Mouse (Mus musculus) CH12.LX (cell line): ENCODE measurements around the gene Krt8. TPM values are rescaled to one million over a fixed set of nuclear protein-coding genes. Genes with fewer than 3 reads are reported as not detected.
A peak's percentile ranks its signal among the peaks of the same experiment; 100 is the strongest.

Experiments
- DNase-seq: peaks from one replicate; pipeline ENCODE4 v3.0.0-alpha.2; 2013; ENCODE audit errors: extremely low read depth
- H3K27ac ChIP-seq: 2 replicates; pipeline ENCODE4 v1.5.1; 2012; ENCODE audit warnings: low read depth, mild to moderate bottlenecking, control low read depth, moderate library complexity; ENCODE audit not compliant: insufficient read depth
- H3K27me3 ChIP-seq: replicated peaks from 2 replicates; pipeline ENCODE3; 2012; ENCODE audit warnings: inconsistent platforms
- H3K36me3 ChIP-seq, 2 experiments: replicated peaks in 1 of 2; 2 replicates each; pipeline versions ENCODE3 to v1.6.1; 2012; ENCODE audit warnings: inconsistent platforms in 1 of 2, low read length in 1 of 2, mild to moderate bottlenecking in 1 of 2, mixed read lengths in 1 of 2, moderate library complexity in 1 of 2; ENCODE audit not compliant: control insufficient read depth in 1 of 2, insufficient read depth in 1 of 2
- H3K4me1 ChIP-seq, 2 experiments: 2 replicates each; pipeline ENCODE4 v1.6.1; 2012; ENCODE audit warnings: inconsistent platforms in 1 of 2, moderate library complexity in 1 of 2; ENCODE audit not compliant: insufficient read depth in 2 of 2, control insufficient read depth in 1 of 2
- H3K4me2 ChIP-seq: 2 replicates; pipeline ENCODE4 v1.6.1; 2012; ENCODE audit warnings: low read depth, mild to moderate bottlenecking, control low read depth; ENCODE audit not compliant: poor library complexity, insufficient read depth, severe bottlenecking
- H3K4me3 ChIP-seq, 3 experiments: fragments of 150-350 bp in 1 of 3; sonication (generic) in 1 of 3; replicated peaks in 1 of 3; 2 replicates each; pipeline versions ENCODE3 to v1.5.1; 2011 to 2012; ENCODE audit warnings: low read depth in 2 of 3, low read length in 2 of 3, mild to moderate bottlenecking in 2 of 3, moderate library complexity in 2 of 3, control low read depth in 1 of 3, improper control_type of control experiment in 1 of 3, inconsistent platforms in 1 of 3, mixed read lengths in 1 of 3; ENCODE audit not compliant: poor library complexity in 1 of 3
- H3K79me2 ChIP-seq: replicated peaks from 2 replicates; pipeline ENCODE4 v1.6.1; 2012; ENCODE audit warnings: mild to moderate bottlenecking, moderate library complexity; ENCODE audit not compliant: control insufficient read depth, poor library complexity, insufficient read depth, severe bottlenecking; ENCODE audit errors: extremely low read depth
- H3K9ac ChIP-seq: 2 replicates; pipeline ENCODE4 v1.6.1; 2012; ENCODE audit warnings: low read depth, mild to moderate bottlenecking, control low read depth, moderate library complexity; ENCODE audit not compliant: insufficient read depth
- H3K9me3 ChIP-seq: replicated peaks from 2 replicates; pipeline ENCODE3; 2012; ENCODE audit warnings: low read length, inconsistent platforms, mixed read lengths
- CHD1 ChIP-seq: IDR thresholded peaks from 2 replicates; pipeline ENCODE4 v1.6.1; 2012; ENCODE audit warnings: low read depth, low read length, improper control_type of control experiment, inconsistent platforms
- CHD2 ChIP-seq: IDR thresholded peaks from 2 replicates; pipeline ENCODE4 v1.6.1; 2011; ENCODE audit warnings: low read length, improper control_type of control experiment
- CTCF ChIP-seq, 2 experiments: IDR thresholded peaks in 1 of 2; conservative IDR thresholded peaks in 1 of 2; 2 replicates each; pipeline ENCODE4 v1.5.1; 2011 to 2012; ENCODE audit warnings: low read depth in 2 of 2, low read length in 2 of 2, improper control_type of control experiment in 1 of 2, inconsistent platforms in 1 of 2, mild to moderate bottlenecking in 1 of 2, moderate library complexity in 1 of 2
- E2F4 ChIP-seq: IDR thresholded peaks from 2 replicates; pipeline ENCODE4 v1.6.1; 2011; ENCODE audit warnings: low read depth, low read length, improper control_type of control experiment; ENCODE audit not compliant: insufficient replicate concordance
- ELF1 ChIP-seq: IDR thresholded peaks from 2 replicates; pipeline ENCODE4 v1.6.1; 2014; ENCODE audit warnings: low read depth, mild to moderate bottlenecking, inconsistent platforms, low read length, improper control_type of control experiment
- EP300 ChIP-seq: IDR thresholded peaks from 2 replicates; pipeline ENCODE4 v1.6.1; 2011; ENCODE audit warnings: low read length, improper control_type of control experiment
- ETS1 ChIP-seq: conservative IDR thresholded peaks from 2 replicates; pipeline ENCODE4 v1.6.1; 2012; ENCODE audit warnings: low read depth, mild to moderate bottlenecking, inconsistent platforms, low read length, improper control_type of control experiment, moderate library complexity
- GABPA ChIP-seq: IDR thresholded peaks from 2 replicates; pipeline ENCODE4 v1.6.1; 2012; ENCODE audit warnings: low read depth, low read length, improper control_type of control experiment, inconsistent platforms; ENCODE audit not compliant: insufficient replicate concordance
- IRF4 ChIP-seq: IDR thresholded peaks from 2 replicates; pipeline ENCODE4 v1.6.1; 2014; ENCODE audit warnings: low read depth, mild to moderate bottlenecking, inconsistent platforms, low read length, improper control_type of control experiment
- JUN ChIP-seq: IDR thresholded peaks from 2 replicates; pipeline ENCODE4 v1.6.1; 2011; ENCODE audit warnings: low read depth, mild to moderate bottlenecking, low read length, improper control_type of control experiment, moderate library complexity; ENCODE audit not compliant: insufficient read depth
- KAT2A ChIP-seq: IDR thresholded peaks from 2 replicates; pipeline ENCODE4 v1.6.1; 2012; ENCODE audit warnings: low read length, improper control_type of control experiment, inconsistent platforms; ENCODE audit not compliant: insufficient replicate concordance
- MAFK ChIP-seq: IDR thresholded peaks from 2 replicates; pipeline ENCODE4 v1.6.1; 2011; ENCODE audit warnings: low read length, improper control_type of control experiment; ENCODE audit not compliant: insufficient replicate concordance
- MAX ChIP-seq: IDR thresholded peaks from 2 replicates; pipeline ENCODE4 v1.6.1; 2011; ENCODE audit warnings: low read length, improper control_type of control experiment
- MAZ ChIP-seq: IDR thresholded peaks from 2 replicates; pipeline ENCODE4 v1.6.1; 2012; ENCODE audit warnings: low read depth, mild to moderate bottlenecking, inconsistent platforms, low read length, improper control_type of control experiment, moderate library complexity
- MXI1 ChIP-seq: IDR thresholded peaks from 2 replicates; pipeline ENCODE4 v1.6.1; 2011; ENCODE audit warnings: mild to moderate bottlenecking, low read depth, low read length, improper control_type of control experiment
- MYC ChIP-seq: IDR thresholded peaks from 2 replicates; pipeline ENCODE4 v1.6.1; 2011; ENCODE audit warnings: low read depth, mild to moderate bottlenecking, improper control_type of control experiment, low read length
- NELFE ChIP-seq: IDR thresholded peaks from 2 replicates; pipeline ENCODE4 v1.6.1; 2011; ENCODE audit warnings: low read depth, low read length, improper control_type of control experiment
- NRF1 ChIP-seq: IDR thresholded peaks from 2 replicates; pipeline ENCODE4 v1.6.1; 2014; ENCODE audit warnings: low read depth, mild to moderate bottlenecking, inconsistent platforms, low read length, improper control_type of control experiment, moderate library complexity
- PAX5 ChIP-seq: IDR thresholded peaks from 2 replicates; pipeline ENCODE4 v1.6.1; 2012; ENCODE audit warnings: low read length, inconsistent platforms, mixed read lengths
- POLR2AphosphoS2 ChIP-seq: IDR thresholded peaks from 2 replicates; pipeline ENCODE4 v1.6.1; 2011; ENCODE audit warnings: low read depth, low read length, improper control_type of control experiment
- RCOR1 ChIP-seq: conservative IDR thresholded peaks from 2 replicates; pipeline ENCODE4 v1.6.1; 2012; ENCODE audit warnings: low read depth, mild to moderate bottlenecking, inconsistent platforms, low read length, improper control_type of control experiment
- SIN3A ChIP-seq: IDR thresholded peaks from 2 replicates; pipeline ENCODE4 v1.6.1; 2012; ENCODE audit warnings: low read length, improper control_type of control experiment, inconsistent platforms
- TCF12 ChIP-seq: IDR thresholded peaks from 2 replicates; pipeline ENCODE4 v1.6.1; 2014; ENCODE audit warnings: low read depth, mild to moderate bottlenecking, inconsistent platforms, low read length, improper control_type of control experiment
- UBTF ChIP-seq: IDR thresholded peaks from 2 replicates; pipeline ENCODE4 v1.6.1; 2012; ENCODE audit warnings: low read depth, mild to moderate bottlenecking, inconsistent platforms, low read length, improper control_type of control experiment, moderate library complexity
- USF1 ChIP-seq: IDR thresholded peaks from 2 replicates; pipeline ENCODE4 v1.6.1; 2014; ENCODE audit warnings: low read depth, mild to moderate bottlenecking, inconsistent platforms, low read length, improper control_type of control experiment
- ZC3H11A ChIP-seq: IDR thresholded peaks from 2 replicates; pipeline ENCODE4 v1.6.1; 2012; ENCODE audit warnings: low read depth, mild to moderate bottlenecking, inconsistent platforms, low read length, improper control_type of control experiment
- ZKSCAN1 ChIP-seq: IDR thresholded peaks from 2 replicates; pipeline ENCODE4 v1.6.1; 2012; ENCODE audit warnings: low read depth, inconsistent platforms, low read length, improper control_type of control experiment, borderline replicate concordance
- ZMIZ1 ChIP-seq: IDR thresholded peaks from 2 replicates; pipeline ENCODE4 v1.6.1; 2012; ENCODE audit warnings: low read depth, mild to moderate bottlenecking, inconsistent platforms, low read length, improper control_type of control experiment
- dilution Hi-C: fragments of 300-500 bp; cut with MboI; formaldehyde crosslinking; loops from 2 replicates; pipeline ENCODE4 v1.14.3; 2020; ENCODE audit warnings: low sequenced_read_pairs; ENCODE audit not compliant: extremely low pct_unique_long_range_greater_than_20kb, extremely low pct_ligation_motif_present
- in situ Hi-C: fragments of 300-500 bp; cut with MboI; formaldehyde crosslinking; loops from 3 replicates; pipeline ENCODE4 v1.14.3; 2019; ENCODE audit warnings: low sequenced_read_pairs, low pct_ligation_motif_present, low pct_unique_long_range_greater_than_20kb, mixed read lengths
- polyA plus RNA-seq: library from polyadenylated mRNA; unstranded; fragments of >175 nt; gene quantifications from 2 replicates; pipeline ENCODE4 v1.2.1, GENCODE M21; 2012; ENCODE audit warnings: low read depth; ENCODE audit not compliant: insufficient read length
- total RNA-seq, 2 experiments: library from RNA; depleted of rRNA; stranded (reverse); fragments of 300-350 nt in 1 of 2; fragments of >200 nt in 1 of 2; gene quantifications; 2 replicates each; pipeline ENCODE4 v1.2.3; 2012 to 2014

Gene Krt8
- total and polyA plus RNA-seq, 3 experiments, result not detected

GRCm38 (mm10) chr15:101974083-101974845 is 30.0 kb downstream of the Krt8 start:
- H3K9ac ChIP-seq, result no peak overlapping the region
- H3K27ac ChIP-seq, result no peak overlapping the region
- H3K4me3 ChIP-seq, result no peak overlapping the region
- no peaks in the 10 kb centered on the region for H3K36me3 ChIP-seq
- DNase-seq, result no peak
- in situ Hi-C loops, result loop anchor here (10.0 kb wide), 2 partner anchors 129 to 449 kb away; no protein-coding TSS in a partner anchor
- TF ChIP-seq IRF4 (no peak), ZKSCAN1 (no peak), GABPA (no peak), ELF1 (no peak), POLR2AphosphoS2 (no peak), CHD1 (no peak), PAX5 (no peak), TCF12 (no peak), MAX (no peak), NELFE (no peak), RCOR1 (no peak), ETS1 (no peak), SIN3A (no peak), NRF1 (no peak), MAFK (no peak)
- peak overlapping the region; percentile 70; the same call in 1 of the 2 replicates for H3K4me2 ChIP-seq
- no peaks in the 10 kb centered on the region for H3K9me3 ChIP-seq
- H3K27me3 ChIP-seq, result peaks cover 89% of the 10 kb centered on the region
- H3K4me1 ChIP-seq, result peaks cover 5 to 24% of the 10 kb centered on the region in 2 experiments; a peak in 3 of 4 replicates
- H3K79me2 ChIP-seq, result no peaks in the 10 kb centered on the region
- dilution Hi-C loops, result no loop called here

GRCm38 (mm10) chr15:101973414-101974077 is 30.7 kb downstream of the Krt8 start:
- peak overlapping the region; percentile 70 for H3K4me2 ChIP-seq
- H3K27me3 ChIP-seq, result peaks cover 90% of the 10 kb centered on the region
- dilution Hi-C loops (no loop called here), in situ Hi-C loops (loop anchor here (10.0 kb wide), 2 partner anchors 129 to 449 kb away; no protein-coding TSS in a partner anchor)
- H3K36me3 ChIP-seq, result no peaks in the 10 kb centered on the region
- H3K4me1 ChIP-seq, result peaks cover 5 to 24% of the 10 kb centered on the region in 2 experiments; a peak in 3 of 4 replicates
- no peak overlapping the region for H3K4me3 ChIP-seq
- no peaks in the 10 kb centered on the region for H3K79me2 ChIP-seq
- peak; percentile 95 for DNase-seq
- H3K9ac ChIP-seq, result no peak overlapping the region
- H3K27ac ChIP-seq, result no peak overlapping the region
- no peaks in the 10 kb centered on the region for H3K9me3 ChIP-seq
- TF ChIP-seq CHD1 (no peak), KAT2A (no peak), MAFK (no peak), MAX (peak; percentile 63), CHD2 (no peak), JUN (no peak), UBTF (no peak), MAZ (peak; percentile 61; the same call in 1 of the 2 replicates), ZC3H11A (peak; percentile 54), NELFE (peak; percentile 72; the same call in 1 of the 2 replicates), PAX5 (no peak), ZMIZ1 (no peak), USF1 (no peak), EP300 (0 out of 2 replicates have a peak, but pooled peaks have one; percentile 24), ELF1 (peak; percentile 43; the same call in 1 of the 2 replicates), NRF1 (no peak), MXI1 (peak; percentile 45; the same call in 1 of the 2 replicates), MYC (peak; percentile 61), POLR2AphosphoS2 (no peak), CTCF (conservative IDR thresholded peaks at IDR 0.05 in 1 of 2, IDR thresholded peaks at IDR 0.05 in 1 of 2; ENCODE audit: low read depth in 2 of 2, low read length in 2 of 2) (peak; percentile 99), E2F4 (no peak)
